Mouse (Mus musculus): Measurements from ENCODE around the gene Angptl8. TPM values are rescaled to one million over a fixed set of nuclear protein-coding genes. Genes with fewer than 3 reads are reported as not detected.

Angptl8 gene
- polyA plus RNA-seq, 1 experiment from 2014 or later: 1.9 TPM

GRCm38 (mm10) chr9:21796259-21796658, 39.1 kb upstream of the Angptl8 start:
- no peak for ATAC-seq (ENCODE audit: insufficient number of reproducible peaks, low FRiP score)
- no peaks in the 10 kb centered on the region for H3K27me3 ChIP-seq (replicated peaks)
- H3K9ac ChIP-seq: peak overlapping the region; percentile 66
- peak overlapping the region; percentile 80 for H3K4me3 ChIP-seq
- peaks cover 59% of the 10 kb centered on the region for H3K4me1 ChIP-seq (replicated peaks)
- no peaks in the 10 kb centered on the region for H3K9me3 ChIP-seq (replicated peaks)
- H3K27ac ChIP-seq (ENCODE audit: poor library complexity, severe bottlenecking): peak overlapping the region; percentile 74
- H3K4me2 ChIP-seq: peak overlapping the region; percentile 69
- peaks cover 52% of the 10 kb centered on the region for H3K36me3 ChIP-seq
- WGBS: 42% methylated on average over 3 of the region's 3 CpGs

- Histone ChIP-seq H3K4me2 (peak overlapping the region; percentile 69), H3K4me1 (replicated peaks) (peaks cover 52% of the 10 kb centered on the region), H3K9ac (peak overlapping the region; percentile 66; the same call in 1 of the 2 replicates), H3K27ac (ENCODE audit: poor library complexity, severe bottlenecking) (peak overlapping the region; percentile 92), H3K4me3 (peak overlapping the region; percentile 80), H3K9me3 (replicated peaks) (no peaks in the 10 kb centered on the region), H3K36me3 (peaks cover 52% of the 10 kb centered on the region), H3K27me3 (replicated peaks) (no peaks in the 10 kb centered on the region)
- 66% methylated on average over 3 of the region's 3 CpGs for WGBS
- ATAC-seq (ENCODE audit: insufficient number of reproducible peaks, low FRiP score): no peak
Observed at GRCm38 (mm10) chr9:21796919-21797318, 38.4 kb upstream of the Angptl8 start.

- H3K36me3 ChIP-seq: peaks cover 55% of the 10 kb centered on the region
- peaks cover 42% of the 10 kb centered on the region for H3K4me1 ChIP-seq (replicated peaks)
Observed at GRCm38 (mm10) chr9:21797921-21798344, 37.4 kb upstream of the Angptl8 start.

GRCm38 (mm10) chr9:21798345-21799009, 36.8 kb upstream of the Angptl8 start, which contains the start of gene Kank2:
Gene Kank2, minus strand, starts transcription at chr9:21798744.
- WGBS: under 1% methylated on average over 52 of the region's 52 CpGs
- Histone ChIP-seq H3K36me3 (peaks cover 51% of the 10 kb centered on the region), H3K27me3 (replicated peaks) (no peaks in the 10 kb centered on the region)

More at GRCm38 (mm10) chr9:21797921-21798344, 37.4 kb upstream of the Angptl8 start:
- Histone ChIP-seq H3K27ac (ENCODE audit: poor library complexity, severe bottlenecking) (peak overlapping the region; percentile 92), H3K27me3 (replicated peaks) (no peaks in the 10 kb centered on the region), H3K4me2 (peak overlapping the region; percentile 69), H3K9ac (peak overlapping the region; percentile 91), H3K4me3 (peak overlapping the region; percentile 80), H3K9me3 (replicated peaks) (no peaks in the 10 kb centered on the region)
- 2% methylated on average over 26 of the region's 26 CpGs for WGBS
- ATAC-seq (ENCODE audit: insufficient number of reproducible peaks, low FRiP score): peak; percentile 61

GRCm38 (mm10) chr9:21799010-21799350, 36.3 kb upstream of the Angptl8 start:
- H3K4me2 ChIP-seq: peak overlapping the region; percentile 69
- ATAC-seq (ENCODE audit: insufficient number of reproducible peaks, low FRiP score): no peak
- no peaks in the 10 kb centered on the region for H3K27me3 ChIP-seq (replicated peaks)
- H3K4me3 ChIP-seq: peak overlapping the region; percentile 80
- H3K36me3 ChIP-seq: peaks cover 46% of the 10 kb centered on the region
- 55% methylated on average over 3 of the region's 3 CpGs for WGBS
- H3K27ac ChIP-seq (ENCODE audit: poor library complexity, severe bottlenecking): peak overlapping the region; percentile 92
- H3K4me1 ChIP-seq (replicated peaks): peaks cover 38% of the 10 kb centered on the region
- H3K9me3 ChIP-seq (replicated peaks): no peaks in the 10 kb centered on the region
- no peak overlapping the region for H3K9ac ChIP-seq

More at GRCm38 (mm10) chr9:21798345-21799009, 36.8 kb upstream of the Angptl8 start, which contains the start of gene Kank2:
- Histone ChIP-seq H3K4me2 (peak within 1 kb of the TSS; percentile 69), H3K27ac (ENCODE audit: poor library complexity, severe bottlenecking) (peak within 1 kb of the TSS; percentile 92), H3K9me3 (replicated peaks) (no peaks in the 10 kb centered on the region), H3K4me3 (peak within 1 kb of the TSS; percentile 80), H3K9ac (peak within 1 kb of the TSS; percentile 91), H3K4me1 (replicated peaks) (peaks cover 39% of the 10 kb centered on the region)
- ATAC-seq (ENCODE audit: insufficient number of reproducible peaks, low FRiP score): peak; percentile 86

GRCm38 (mm10) chr9:21801121-21801520, 34.2 kb upstream of the Angptl8 start:
- Histone ChIP-seq H3K27ac (ENCODE audit: poor library complexity, severe bottlenecking) (no peak overlapping the region), H3K36me3 (peaks cover 27% of the 10 kb centered on the region), H3K27me3 (replicated peaks) (no peaks in the 10 kb centered on the region), H3K4me2 (no peak overlapping the region), H3K9me3 (replicated peaks) (no peaks in the 10 kb centered on the region), H3K9ac (no peak overlapping the region), H3K4me1 (replicated peaks) (peaks cover 27% of the 10 kb centered on the region), H3K4me3 (no peak overlapping the region)
- ATAC-seq (ENCODE audit: insufficient number of reproducible peaks, low FRiP score): no peak
- WGBS: 73% methylated on average over 7 of the region's 7 CpGs

GRCm38 (mm10) chr9:21801591-21801990, 33.7 kb upstream of the Angptl8 start:
- Histone ChIP-seq H3K4me2 (no peak overlapping the region), H3K4me3 (no peak overlapping the region), H3K4me1 (replicated peaks) (peaks cover 22% of the 10 kb centered on the region), H3K27ac (ENCODE audit: poor library complexity, severe bottlenecking) (no peak overlapping the region), H3K36me3 (peaks cover 27% of the 10 kb centered on the region), H3K27me3 (replicated peaks) (no peaks in the 10 kb centered on the region), H3K9me3 (replicated peaks) (no peaks in the 10 kb centered on the region), H3K9ac (no peak overlapping the region)
- ATAC-seq (ENCODE audit: insufficient number of reproducible peaks, low FRiP score): no peak
- WGBS: 86% methylated on average over 7 of the region's 7 CpGs

GRCm38 (mm10) chr9:21803986-21804644, 31.2 kb upstream of the Angptl8 start:
- peak overlapping the region; percentile 18; the same call in 1 of the 2 replicates for H3K9ac ChIP-seq
- ATAC-seq (ENCODE audit: insufficient number of reproducible peaks, low FRiP score): peak; percentile 78
- H3K36me3 ChIP-seq: peaks cover 39% of the 10 kb centered on the region
- no peaks in the 10 kb centered on the region for H3K27me3 ChIP-seq (replicated peaks)
- peak overlapping the region; percentile 67 for H3K27ac ChIP-seq (ENCODE audit: poor library complexity, severe bottlenecking)
- H3K9me3 ChIP-seq (replicated peaks): no peaks in the 10 kb centered on the region
- peaks cover 8% of the 10 kb centered on the region for H3K4me1 ChIP-seq (replicated peaks)
- peak overlapping the region; percentile 59 for H3K4me2 ChIP-seq
- WGBS: 28% methylated on average over 13 of the region's 13 CpGs
- H3K4me3 ChIP-seq: peak overlapping the region; percentile 28

GRCm38 (mm10) chr9:21806363-21806762, 28.9 kb upstream of the Angptl8 start:
- no peak overlapping the region for H3K27ac ChIP-seq (ENCODE audit: poor library complexity, severe bottlenecking)
- H3K4me1 ChIP-seq (replicated peaks): peaks cover 8% of the 10 kb centered on the region
- ATAC-seq (ENCODE audit: insufficient number of reproducible peaks, low FRiP score): no peak
- no peaks in the 10 kb centered on the region for H3K27me3 ChIP-seq (replicated peaks)
- H3K9me3 ChIP-seq (replicated peaks): no peaks in the 10 kb centered on the region
- no peak overlapping the region for H3K4me3 ChIP-seq
- no peak overlapping the region for H3K4me2 ChIP-seq
- H3K9ac ChIP-seq: no peak overlapping the region
- 48% methylated on average over 3 of the region's 3 CpGs for WGBS
- H3K36me3 ChIP-seq: peaks cover 50% of the 10 kb centered on the region

- Histone ChIP-seq H3K9me3 (replicated peaks) (no peaks in the 10 kb centered on the region), H3K4me2 (no peak overlapping the region), H3K36me3 (peaks cover 50% of the 10 kb centered on the region), H3K4me3 (no peak overlapping the region), H3K27me3 (replicated peaks) (no peaks in the 10 kb centered on the region), H3K4me1 (replicated peaks) (peaks cover 8% of the 10 kb centered on the region), H3K27ac (ENCODE audit: poor library complexity, severe bottlenecking) (no peak overlapping the region), H3K9ac (no peak overlapping the region)
- no peak for ATAC-seq (ENCODE audit: insufficient number of reproducible peaks, low FRiP score)
- 85% methylated on average over 11 of the region's 11 CpGs for WGBS
Observed at GRCm38 (mm10) chr9:21806976-21807375, 28.3 kb upstream of the Angptl8 start.

- H3K36me3 ChIP-seq: peaks cover 54% of the 10 kb centered on the region
- H3K27ac ChIP-seq (ENCODE audit: poor library complexity, severe bottlenecking): no peak overlapping the region
- WGBS: 49% methylated on average over 3 of the region's 3 CpGs
- H3K4me1 ChIP-seq (replicated peaks): peaks cover 8% of the 10 kb centered on the region
- no peak overlapping the region for H3K9ac ChIP-seq
- H3K4me3 ChIP-seq: no peak overlapping the region
- no peak overlapping the region for H3K4me2 ChIP-seq
- H3K9me3 ChIP-seq (replicated peaks): no peaks in the 10 kb centered on the region
- no peak for ATAC-seq (ENCODE audit: insufficient number of reproducible peaks, low FRiP score)
- no peaks in the 10 kb centered on the region for H3K27me3 ChIP-seq (replicated peaks)
Observed at GRCm38 (mm10) chr9:21808561-21808960, 26.7 kb upstream of the Angptl8 start.
